In genomic region chr17:73620049-73620448, GRCm38 (mm10) we compare ENCODE assay signal across 18 mouse cellular contexts.
"Had no signal": no experiment of that assay in that cellular context is flagged by ENCODE, and none has a peak within 500 bp of the region (broad histone marks: within the 10 kb centered on the region; RNA-seq: fewer than 3 reads in every experiment).

No protein-coding gene starts in this region.

- H3K4me1 ChIP-seq: midbrain, embryonic 12.5 days had no signal

- H3K36me3 ChIP-seq: midbrain, embryonic 12.5 days; neural tube, embryonic 13.5 days; neural tube, embryonic 15.5 days had no signal

- H3K9ac ChIP-seq: lung, embryonic 14.5 days; midbrain, embryonic 12.5 days; neural tube, embryonic 13.5 days; neural tube, embryonic 15.5 days had no signal

- H3K27me3 ChIP-seq: midbrain, embryonic 12.5 days; neural tube, embryonic 13.5 days; neural tube, embryonic 15.5 days had no signal

- H3K27ac ChIP-seq: midbrain, embryonic 12.5 days; neural tube, embryonic 15.5 days had no signal

- H3K4me3 ChIP-seq: midbrain, embryonic 12.5 days; myocyte; neural tube, embryonic 13.5 days; neural tube, embryonic 15.5 days had no signal

- DNase-seq: lung, adult 18-20 months; lung, embryonic 14.5 days; lung, postnatal 10 days; lung, postnatal 4 days; midbrain, embryonic 14.5 days; retina, postnatal 1 day; right cerebral cortex, adult 18-20 months; right cerebral cortex, postnatal 25 days; right cerebral cortex, postnatal 4 days; spleen, adult 18-20 months; thymus, adult 18-20 months; thymus, postnatal 14 days; thymus, postnatal 36 days had no signal

- ATAC-seq: midbrain, embryonic 16.5 days had no signal

- H3K9me3 ChIP-seq: midbrain, embryonic 12.5 days; neural tube, embryonic 13.5 days; neural tube, embryonic 15.5 days had no signal

- H3K4me2 ChIP-seq: lung, embryonic 14.5 days; midbrain, embryonic 12.5 days; neural tube, embryonic 13.5 days; neural tube, embryonic 15.5 days had no signal
